Mouse (Mus musculus) ZHBTc4 (cell line): ENCODE data around the gene Synrg.

Source experiments
- DNase-seq: peaks from one replicate; pipeline ENCODE4 v3.0.0-alpha.2; 2011; ENCODE audit warnings: low read depth, low spot score

The Synrg gene

GRCm38 (mm10) chr11:84040621-84041020 is 76.4 kb downstream of the Synrg start:
- DNase-seq, result no peak

- peak; percentile 72 for DNase-seq
These were observed 78.9 kb downstream of the Synrg start for GRCm38 (mm10) chr11:84042808-84043762.

GRCm38 (mm10) chr11:84044988-84045387 is 80.8 kb downstream of the Synrg start:
- no peak for DNase-seq

- DNase-seq, result no peak
These were observed 83.0 kb downstream of the Synrg start for GRCm38 (mm10) chr11:84047270-84047669.

GRCm38 (mm10) chr11:84048411-84048810 is 84.2 kb downstream of the Synrg start:
- DNase-seq, result no peak

GRCm38 (mm10) chr11:84053055-84053454 is 88.8 kb downstream of the Synrg start:
- DNase-seq, result no peak

GRCm38 (mm10) chr11:84053524-84054163 is 89.4 kb downstream of the Synrg start:
- DNase-seq, result no peak

- DNase-seq, result no peak
These were observed 93.2 kb downstream of the Synrg start for GRCm38 (mm10) chr11:84057418-84057817.

GRCm38 (mm10) chr11:84059784-84060183 is 95.6 kb downstream of the Synrg start:
- DNase-seq, result no peak

- DNase-seq, result no peak
These were observed 96.4 kb downstream of the Synrg start for GRCm38 (mm10) chr11:84060635-84061034.

- DNase-seq, result peak; percentile 87
These were observed 97.7 kb downstream of the Synrg start for GRCm38 (mm10) chr11:84061881-84062280.

GRCm38 (mm10) chr11:84062805-84063204 is 98.6 kb downstream of the Synrg start:
- no peak for DNase-seq

GRCm38 (mm10) chr11:84063631-84064209 is 99.5 kb downstream of the Synrg start:
- DNase-seq, result no peak

- no peak for DNase-seq
These were observed 101.8 kb downstream of the Synrg start for GRCm38 (mm10) chr11:84066071-84066481.

GRCm38 (mm10) chr11:84066927-84067645 is 102.9 kb downstream of the Synrg start:
- no peak for DNase-seq

- peak; percentile 40 for DNase-seq
These were observed 103.5 kb downstream of the Synrg start for GRCm38 (mm10) chr11:84067720-84068190.

GRCm38 (mm10) chr11:84068191-84069033 is 104.2 kb downstream of the Synrg start:
- peak; percentile 73 for DNase-seq

- DNase-seq, result peak; percentile 40
These were observed 104.8 kb downstream of the Synrg start, which contains the start of gene Dusp14 for GRCm38 (mm10) chr11:84069034-84069370. Dusp14 (minus strand) TSS chr11:84069261.

GRCm38 (mm10) chr11:84072904-84073651 is 108.8 kb downstream of the Synrg start:
- no peak for DNase-seq
